Mouse (Mus musculus) c-Kit-positive CD71-negative TER-119-negative erythroid progenitor cells, embryonic 14.5 days (primary cell): Measurements from ENCODE around the gene Fam114a2.
"Not testable (repeated sequence)": the region's sequence is repeated elsewhere in the genome, so short reads cannot be mapped to it uniquely, and the experiment has no call there.

Experiments
- DNase-seq: peaks from one replicate; pipeline ENCODE4 v3.0.0-alpha.2; 2013; ENCODE audit warnings: low read depth

Fam114a2 gene

GRCm38 (mm10) chr11:57518091-57518750 is at the start of gene Fam114a2, which contains the start of gene Mfap3:
Gene Fam114a2 (minus strand): TSS chr11:57518617.
Gene Mfap3 (plus strand): TSS chr11:57518664.
- DNase-seq = peak; percentile 77

- DNase-seq = no peak
Observed at GRCm38 (mm10) chr11:57566091-57567035, 47.9 kb upstream of the Fam114a2 start.

GRCm38 (mm10) chr11:57564564-57564963 is 46.1 kb upstream of the Fam114a2 start:
- no peak for DNase-seq

GRCm38 (mm10) chr11:57557936-57558335 is 39.5 kb upstream of the Fam114a2 start:
- not testable (repeated sequence) for DNase-seq

- no peak for DNase-seq
Observed at GRCm38 (mm10) chr11:57553015-57553780, 34.8 kb upstream of the Fam114a2 start.

- DNase-seq = no peak
Observed at GRCm38 (mm10) chr11:57551016-57551415, 32.6 kb upstream of the Fam114a2 start.

GRCm38 (mm10) chr11:57550230-57550629 is 31.8 kb upstream of the Fam114a2 start:
- DNase-seq = no peak

- DNase-seq = peak; percentile 71
Observed at GRCm38 (mm10) chr11:57548618-57549550, 30.5 kb upstream of the Fam114a2 start.

- no peak for DNase-seq
Observed at GRCm38 (mm10) chr11:57540681-57541080, 22.3 kb upstream of the Fam114a2 start.

- DNase-seq = no peak
Observed at GRCm38 (mm10) chr11:57539841-57540418, 21.5 kb upstream of the Fam114a2 start.

GRCm38 (mm10) chr11:57535912-57536311 is 17.5 kb upstream of the Fam114a2 start:
- DNase-seq = no peak

- no peak for DNase-seq
Observed at GRCm38 (mm10) chr11:57532306-57532705, 13.9 kb upstream of the Fam114a2 start.

- no peak for DNase-seq
Observed at GRCm38 (mm10) chr11:57531300-57531950, 13.0 kb upstream of the Fam114a2 start.

GRCm38 (mm10) chr11:57529111-57529510 is 10.7 kb upstream of the Fam114a2 start:
- DNase-seq = no peak

GRCm38 (mm10) chr11:57527506-57527905 is 9.1 kb upstream of the Fam114a2 start:
- DNase-seq = no peak

GRCm38 (mm10) chr11:57525900-57526299 is 7.5 kb upstream of the Fam114a2 start:
- DNase-seq = no peak

- no peak for DNase-seq
Observed at GRCm38 (mm10) chr11:57524597-57524996, 6.2 kb upstream of the Fam114a2 start.

GRCm38 (mm10) chr11:57523418-57523817 is 5.0 kb upstream of the Fam114a2 start:
- DNase-seq = no peak

GRCm38 (mm10) chr11:57522046-57522445 is 3.6 kb upstream of the Fam114a2 start:
- DNase-seq = no peak

GRCm38 (mm10) chr11:57521206-57521605 is 2.8 kb upstream of the Fam114a2 start:
- no peak for DNase-seq
